Mouse (Mus musculus): Measurements from ENCODE around the gene Tial1. TPM values are rescaled to one million over a fixed set of nuclear protein-coding genes. Genes with fewer than 3 reads are reported as not detected.

Gene Tial1
- polyA plus RNA-seq, 1 experiment from 2014 or later: 38.4 TPM

- WGBS: 77% methylated on average over 3 of the region's 3 CpGs
- 0 out of 2 replicates have a peak, but pooled peaks cover 5% of the 10 kb centered on the region for H3K4me1 ChIP-seq (ENCODE audit: control insufficient read depth, insufficient read depth, low read length)
These were observed 39.0 kb downstream of the Tial1 start for GRCm38 (mm10) chr7:128422491-128422890.

GRCm38 (mm10) chr7:128421701-128422100, 39.8 kb downstream of the Tial1 start:
- no peak overlapping the region for H3K4me2 ChIP-seq (ENCODE audit: low read depth, low read length)
- no peak overlapping the region for H3K27ac ChIP-seq (replicated peaks; ENCODE audit: low read depth, low read length)
- ATAC-seq (ENCODE audit: low read depth): no peak
- WGBS: 82% methylated on average over 7 of the region's 7 CpGs
- no peaks in the 10 kb centered on the region for H3K36me3 ChIP-seq (ENCODE audit: control insufficient read depth, insufficient read depth, low read length)
- peaks cover 57% of the 10 kb centered on the region for H3K27me3 ChIP-seq (replicated peaks; ENCODE audit: control insufficient read depth, insufficient read depth, low read length)
- H3K4me1 ChIP-seq (ENCODE audit: control insufficient read depth, insufficient read depth, low read length): 0 out of 2 replicates have a peak, but pooled peaks cover 8% of the 10 kb centered on the region
- no peaks in the 10 kb centered on the region for H3K9me3 ChIP-seq (ENCODE audit: control insufficient read depth, low read length)
- no peak overlapping the region for H3K9ac ChIP-seq (ENCODE audit: low read depth, low read length)
- H3K4me3 ChIP-seq (ENCODE audit: low read depth, low read length): no peak overlapping the region
- DNase-seq (ENCODE audit: low spot score): no peak

More at GRCm38 (mm10) chr7:128422491-128422890, 39.0 kb downstream of the Tial1 start:
- no peak for ATAC-seq (ENCODE audit: low read depth)
- Histone ChIP-seq H3K9ac (ENCODE audit: low read depth, low read length) (no peak overlapping the region), H3K4me3 (ENCODE audit: low read depth, low read length) (no peak overlapping the region), H3K9me3 (ENCODE audit: control insufficient read depth, low read length) (no peaks in the 10 kb centered on the region), H3K4me2 (ENCODE audit: low read depth, low read length) (no peak overlapping the region), H3K27me3 (replicated peaks; ENCODE audit: control insufficient read depth, insufficient read depth, low read length) (peaks cover 49% of the 10 kb centered on the region), H3K36me3 (ENCODE audit: control insufficient read depth, insufficient read depth, low read length) (no peaks in the 10 kb centered on the region), H3K27ac (replicated peaks; ENCODE audit: low read depth, low read length) (no peak overlapping the region)
- DNase-seq (ENCODE audit: low spot score): no peak

- 8% methylated on average over 9 of the region's 9 CpGs for WGBS
- Histone ChIP-seq H3K27me3 (replicated peaks; ENCODE audit: control insufficient read depth, insufficient read depth, low read length) (peaks cover 74% of the 10 kb centered on the region), H3K36me3 (ENCODE audit: control insufficient read depth, insufficient read depth, low read length) (no peaks in the 10 kb centered on the region), H3K27ac (replicated peaks; ENCODE audit: low read depth, low read length) (no peak overlapping the region), H3K9me3 (ENCODE audit: control insufficient read depth, low read length) (no peaks in the 10 kb centered on the region), H3K9ac (ENCODE audit: low read depth, low read length) (no peak overlapping the region), H3K4me1 (ENCODE audit: control insufficient read depth, insufficient read depth, low read length) (0 out of 2 replicates have a peak, but pooled peaks cover 8% of the 10 kb centered on the region), H3K4me3 (ENCODE audit: low read depth, low read length) (no peak overlapping the region), H3K4me2 (ENCODE audit: low read depth, low read length) (no peak overlapping the region)
- DNase-seq (ENCODE audit: low spot score): no peak
- ATAC-seq (ENCODE audit: low read depth): no peak
These were observed 41.8 kb downstream of the Tial1 start for GRCm38 (mm10) chr7:128419690-128420089.

GRCm38 (mm10) chr7:128417930-128418779, 43.4 kb downstream of the Tial1 start, which contains the start of gene Rgs10:
Gene Rgs10, minus strand, starts transcription at chr7:128418758.
- Histone ChIP-seq H3K4me1 (ENCODE audit: control insufficient read depth, insufficient read depth, low read length) (0 out of 2 replicates have a peak, but pooled peaks cover 8% of the 10 kb centered on the region), H3K36me3 (ENCODE audit: control insufficient read depth, insufficient read depth, low read length) (no peaks in the 10 kb centered on the region), H3K27ac (replicated peaks; ENCODE audit: low read depth, low read length) (no peak within 1 kb of the TSS), H3K4me2 (ENCODE audit: low read depth, low read length) (peak within 1 kb of the TSS; percentile 91), H3K27me3 (replicated peaks; ENCODE audit: control insufficient read depth, insufficient read depth, low read length) (peaks cover 81% of the 10 kb centered on the region), H3K4me3 (ENCODE audit: low read depth, low read length) (peak within 1 kb of the TSS; percentile 64), H3K9ac (ENCODE audit: low read depth, low read length) (peak within 1 kb of the TSS; percentile 63), H3K9me3 (ENCODE audit: control insufficient read depth, low read length) (no peaks in the 10 kb centered on the region)
- peak; percentile 84 for ATAC-seq (ENCODE audit: low read depth)
- under 1% methylated on average over 50 of the region's 102 CpGs for WGBS
- DNase-seq (ENCODE audit: low spot score): peak; percentile 60

GRCm38 (mm10) chr7:128417226-128417929, 44.1 kb downstream of the Tial1 start:
- H3K27me3 ChIP-seq (replicated peaks; ENCODE audit: control insufficient read depth, insufficient read depth, low read length): peaks cover 80% of the 10 kb centered on the region
- no peaks in the 10 kb centered on the region for H3K9me3 ChIP-seq (ENCODE audit: control insufficient read depth, low read length)
- H3K4me3 ChIP-seq (ENCODE audit: low read depth, low read length): peak overlapping the region; percentile 64
- peak overlapping the region; percentile 63 for H3K9ac ChIP-seq (ENCODE audit: low read depth, low read length)
- no peaks in the 10 kb centered on the region for H3K36me3 ChIP-seq (ENCODE audit: control insufficient read depth, insufficient read depth, low read length)
- H3K4me1 ChIP-seq (ENCODE audit: control insufficient read depth, insufficient read depth, low read length): 0 out of 2 replicates have a peak, but pooled peaks cover 8% of the 10 kb centered on the region
- H3K27ac ChIP-seq (replicated peaks; ENCODE audit: low read depth, low read length): no peak overlapping the region
- DNase-seq (ENCODE audit: low spot score): no peak
- WGBS: 3% methylated on average over 30 of the region's 32 CpGs
- ATAC-seq (ENCODE audit: low read depth): no peak
- peak overlapping the region; percentile 91 for H3K4me2 ChIP-seq (ENCODE audit: low read depth, low read length)

- Histone ChIP-seq H3K27ac (replicated peaks; ENCODE audit: low read depth, low read length) (no peak overlapping the region), H3K4me1 (ENCODE audit: control insufficient read depth, insufficient read depth, low read length) (0 out of 2 replicates have a peak, but pooled peaks cover 8% of the 10 kb centered on the region), H3K36me3 (ENCODE audit: control insufficient read depth, insufficient read depth, low read length) (no peaks in the 10 kb centered on the region), H3K4me2 (ENCODE audit: low read depth, low read length) (no peak overlapping the region; the same call in 1 of the 2 replicates), H3K9ac (ENCODE audit: low read depth, low read length) (no peak overlapping the region), H3K4me3 (ENCODE audit: low read depth, low read length) (peak overlapping the region; percentile 64; the same call in 1 of the 2 replicates), H3K27me3 (replicated peaks; ENCODE audit: control insufficient read depth, insufficient read depth, low read length) (peaks cover 73% of the 10 kb centered on the region), H3K9me3 (ENCODE audit: control insufficient read depth, low read length) (no peaks in the 10 kb centered on the region)
- DNase-seq (ENCODE audit: low spot score) (no peak), ATAC-seq (ENCODE audit: low read depth) (no peak)
- 56% methylated on average over 6 of the region's 6 CpGs for WGBS
These were observed 44.9 kb downstream of the Tial1 start for GRCm38 (mm10) chr7:128416664-128417063.

GRCm38 (mm10) chr7:128414433-128414832, 47.1 kb downstream of the Tial1 start:
- Histone ChIP-seq H3K4me1 (ENCODE audit: control insufficient read depth, insufficient read depth, low read length) (0 out of 2 replicates have a peak, but pooled peaks cover 8% of the 10 kb centered on the region), H3K4me2 (ENCODE audit: low read depth, low read length) (no peak overlapping the region), H3K9ac (ENCODE audit: low read depth, low read length) (no peak overlapping the region), H3K27me3 (replicated peaks; ENCODE audit: control insufficient read depth, insufficient read depth, low read length) (peaks cover 53% of the 10 kb centered on the region), H3K9me3 (ENCODE audit: control insufficient read depth, low read length) (no peaks in the 10 kb centered on the region), H3K27ac (replicated peaks; ENCODE audit: low read depth, low read length) (no peak overlapping the region), H3K36me3 (ENCODE audit: control insufficient read depth, insufficient read depth, low read length) (no peaks in the 10 kb centered on the region), H3K4me3 (ENCODE audit: low read depth, low read length) (no peak overlapping the region)
- DNase-seq (ENCODE audit: low spot score) (no peak), ATAC-seq (ENCODE audit: low read depth) (no peak)
- 50% methylated on average over 8 of the region's 8 CpGs for WGBS

GRCm38 (mm10) chr7:128412071-128412833, 49.3 kb downstream of the Tial1 start:
- Histone ChIP-seq H3K9me3 (ENCODE audit: control insufficient read depth, low read length) (no peaks in the 10 kb centered on the region), H3K36me3 (ENCODE audit: control insufficient read depth, insufficient read depth, low read length) (no peaks in the 10 kb centered on the region), H3K4me2 (ENCODE audit: low read depth, low read length) (no peak overlapping the region), H3K9ac (ENCODE audit: low read depth, low read length) (no peak overlapping the region), H3K4me3 (ENCODE audit: low read depth, low read length) (no peak overlapping the region), H3K4me1 (ENCODE audit: control insufficient read depth, insufficient read depth, low read length) (0 out of 2 replicates have a peak, but pooled peaks cover 1% of the 10 kb centered on the region), H3K27ac (replicated peaks; ENCODE audit: low read depth, low read length) (no peak overlapping the region), H3K27me3 (replicated peaks; ENCODE audit: control insufficient read depth, insufficient read depth, low read length) (peaks cover 32% of the 10 kb centered on the region)
- ATAC-seq (ENCODE audit: low read depth) (no peak), DNase-seq (ENCODE audit: low spot score) (no peak)
- WGBS: 74% methylated on average over 10 of the region's 10 CpGs
